Mouse (Mus musculus) spleen, adult 2 months (tissue): Measurements from ENCODE around the gene Fam227a. TPM values are rescaled to one million over a fixed set of nuclear protein-coding genes. Genes with fewer than 3 reads are reported as not detected.

Experiments used
- DNase-seq, 2 experiments: peaks; one replicate each; pipeline versions ENCODE4 v3.0.0 to v3.0.0-alpha.2; 2012 to 2021; ENCODE audit warnings: low spot score in 2 of 2, low read depth in 1 of 2
- H3K27ac ChIP-seq: fragments of 200-500 bp; 2 replicates; pipeline ENCODE4 v1.5.1; 2012; ENCODE audit warnings: low read length, inconsistent platforms; ENCODE audit not compliant: insufficient read depth
- H3K27me3 ChIP-seq: fragments of 200-500 bp; 2 replicates; pipeline ENCODE4 v1.6.1; 2012; ENCODE audit warnings: mild to moderate bottlenecking, moderate library complexity, low read length, inconsistent platforms; ENCODE audit not compliant: control insufficient read depth, insufficient read depth
- H3K36me3 ChIP-seq: fragments of 200-500 bp; 2 replicates; pipeline ENCODE4 v1.6.1; 2012; ENCODE audit warnings: mild to moderate bottlenecking, low read length, inconsistent platforms; ENCODE audit not compliant: control insufficient read depth, insufficient read depth
- H3K4me1 ChIP-seq: fragments of 200-500 bp; 2 replicates; pipeline ENCODE4 v1.6.1; 2011; ENCODE audit warnings: inconsistent platforms; ENCODE audit not compliant: control insufficient read depth, insufficient read depth, insufficient read length
- H3K4me3 ChIP-seq: fragments of 200-500 bp; 2 replicates; pipeline ENCODE4 v1.5.1; 2011; ENCODE audit warnings: mild to moderate bottlenecking, inconsistent platforms; ENCODE audit not compliant: insufficient read depth, insufficient read length; ENCODE audit errors: extremely low read depth
- CTCF ChIP-seq: fragments of 200-500 bp; IDR thresholded peaks from 2 replicates; pipeline ENCODE4 v1.5.1; 2011; ENCODE audit warnings: mild to moderate bottlenecking, inconsistent platforms; ENCODE audit not compliant: insufficient read depth, insufficient read length, insufficient replicate concordance; ENCODE audit errors: extremely low read depth
- POLR2A ChIP-seq: fragments of 200-500 bp; IDR thresholded peaks from 2 replicates; pipeline ENCODE4 v1.6.1; 2011; ENCODE audit warnings: low read depth, low read length, inconsistent platforms
- WGBS: fragments of 180-500 bp; shearing (Covaris S2); methylation state at CpG from one replicate; pipeline ENCODE4 v1.1.7; 2018; 5-methylcytosine and 5-hydroxymethylcytosine counted together
- polyA plus RNA-seq: library from polyadenylated mRNA; depleted of rRNA; stranded (reverse); fragments of >200 nt; gene quantifications from 2 replicates; pipeline ENCODE4 v1.2.3, GENCODE M21; 2012; rRNA removed

Fam227a gene
- 0.28 and 0.41 TPM in 2 replicates for polyA plus RNA-seq

DNA sequence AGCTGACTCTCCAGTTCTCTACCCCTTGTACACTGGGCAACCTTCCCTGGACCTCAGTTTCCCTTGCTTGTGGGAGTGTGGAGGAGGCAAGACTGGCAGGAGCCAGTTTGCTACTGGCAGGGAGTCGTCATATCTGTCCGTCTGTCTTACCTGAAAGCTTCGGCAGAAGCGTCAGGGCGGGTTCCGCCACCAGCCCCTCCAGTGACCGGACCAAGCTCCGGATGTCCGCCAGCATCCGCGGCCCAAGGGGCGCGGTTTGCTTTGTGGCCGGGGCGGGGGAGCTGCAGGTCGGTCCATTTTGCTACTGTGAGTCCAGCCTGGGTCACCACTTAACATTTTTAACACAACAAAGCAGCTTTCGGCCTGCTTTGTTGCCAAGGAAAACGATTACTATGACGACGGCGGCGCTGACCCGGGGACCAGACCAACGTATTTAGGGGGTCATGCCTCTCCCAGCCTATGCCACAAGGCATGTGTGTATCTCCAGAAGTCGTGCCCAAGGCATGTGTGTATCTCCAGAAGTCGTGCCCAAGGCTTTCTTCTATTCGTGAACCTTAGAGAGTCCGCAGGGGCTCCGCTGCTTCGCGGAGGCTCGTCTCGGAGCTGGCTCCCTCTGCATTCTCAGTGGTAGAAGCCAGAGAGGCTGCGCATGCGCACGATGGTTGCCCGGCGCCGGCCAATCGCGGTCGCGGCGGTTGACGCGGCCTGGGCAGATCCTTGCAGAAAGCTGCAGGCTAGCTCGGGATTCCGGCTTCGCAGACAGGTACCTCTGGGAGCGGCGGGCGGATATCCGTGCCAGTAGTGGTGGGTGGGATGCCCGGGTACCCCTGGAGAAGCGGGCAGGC is at the start of gene Fam227a, which contains the start of gene Cby1:
Fam227a (minus strand) TSS at position 426 of the 845 bp plus-strand sequence.
Cby1 (plus strand) TSS at position 669 of the 845 bp plus-strand sequence.
- DNase-seq, result peak; percentile 81 to 90
- H3K36me3 ChIP-seq, result no peaks in the 10 kb centered on the region
- no peaks in the 10 kb centered on the region for H3K4me1 ChIP-seq
- peak within 1 kb of the TSS; percentile 85 for H3K4me3 ChIP-seq
- H3K27ac ChIP-seq, result peak within 1 kb of the TSS; percentile 95
- TF ChIP-seq CTCF (no peak), POLR2A (no peak)
- no peaks in the 10 kb centered on the region for H3K27me3 ChIP-seq
- WGBS, result under 1% methylated on average over 55 of the region's 55 CpGs

GRCm38 (mm10) chr15:79708229-79708822 is 49.6 kb upstream of the Fam227a start:
- no peaks in the 10 kb centered on the region for H3K4me1 ChIP-seq
- WGBS, result 90% methylated on average over 5 of the region's 5 CpGs
- peaks cover 40% of the 10 kb centered on the region for H3K36me3 ChIP-seq
- no peak overlapping the region for H3K27ac ChIP-seq
- TF ChIP-seq POLR2A (no peak), CTCF (no peak)
- H3K27me3 ChIP-seq, result no peaks in the 10 kb centered on the region
- H3K4me3 ChIP-seq, result no peak overlapping the region
- no peak for DNase-seq

- no peaks in the 10 kb centered on the region for H3K27me3 ChIP-seq
- H3K4me1 ChIP-seq, result no peaks in the 10 kb centered on the region
- 90% methylated on average over 17 of the region's 17 CpGs for WGBS
- no peak overlapping the region for H3K4me3 ChIP-seq
- TF ChIP-seq CTCF, result no peak
- H3K36me3 ChIP-seq, result peaks cover 29% of the 10 kb centered on the region
- no peak overlapping the region for H3K27ac ChIP-seq
- no peak for DNase-seq
Observed at GRCm38 (mm10) chr15:79706603-79707214, 48.0 kb upstream of the Fam227a start.

DNA sequence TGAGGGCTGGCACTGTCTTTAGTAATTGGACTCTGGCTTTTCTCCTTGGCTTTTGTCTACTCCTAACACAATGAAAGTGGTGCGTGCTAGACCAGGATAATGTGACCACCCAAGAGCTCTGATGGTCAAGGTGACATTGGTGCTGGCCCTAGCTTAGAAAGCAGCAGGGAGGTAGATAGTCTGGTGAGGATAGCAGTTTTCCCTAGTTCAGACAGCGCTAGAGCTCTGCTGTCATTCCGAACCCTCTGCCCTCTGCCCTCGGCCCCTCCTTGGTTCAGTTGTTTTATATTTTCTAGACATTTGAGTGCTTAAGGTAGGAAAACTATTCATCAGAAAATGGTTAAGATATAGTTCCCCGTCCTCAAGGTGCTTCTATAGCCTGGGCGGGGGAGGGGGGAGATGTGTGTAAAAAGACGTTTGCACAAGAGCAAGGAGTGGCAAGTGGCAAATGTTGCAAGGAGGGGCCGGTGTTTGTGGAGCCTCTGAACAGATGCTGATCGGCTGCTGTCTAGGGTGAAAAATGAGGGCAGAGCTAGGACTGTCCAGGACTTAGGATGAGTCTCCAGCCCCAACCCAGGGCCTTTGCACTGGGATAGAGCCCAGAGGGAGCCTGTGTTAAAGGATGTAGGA is 38.9 kb upstream of the Fam227a start:
- Histone ChIP-seq H3K4me3 (no peak overlapping the region), H3K27me3 (no peaks in the 10 kb centered on the region), H3K4me1 (peaks cover 9% of the 10 kb centered on the region; the same call in 1 of the 2 replicates), H3K27ac (no peak overlapping the region), H3K36me3 (peaks cover 6% of the 10 kb centered on the region)
- no peak for TF ChIP-seq CTCF
- DNase-seq, result no peak
- 88% methylated on average over 9 of the region's 9 CpGs for WGBS

- Histone ChIP-seq H3K27ac (no peak overlapping the region), H3K4me1 (peaks cover 9% of the 10 kb centered on the region; the same call in 1 of the 2 replicates), H3K4me3 (no peak overlapping the region), H3K36me3 (peaks cover 6% of the 10 kb centered on the region), H3K27me3 (no peaks in the 10 kb centered on the region)
- WGBS, result 89% methylated on average over 6 of the region's 6 CpGs
- TF ChIP-seq POLR2A, result no peak
- TF ChIP-seq CTCF, result no peak
- DNase-seq, result no peak
Observed at GRCm38 (mm10) chr15:79697011-79697410, 38.3 kb upstream of the Fam227a start.

- WGBS, result 95% methylated on average over 2 of the region's 2 CpGs
- H3K36me3 ChIP-seq, result peaks cover 6% of the 10 kb centered on the region
- DNase-seq, result no peak
- H3K4me3 ChIP-seq, result no peak overlapping the region
- no peaks in the 10 kb centered on the region for H3K27me3 ChIP-seq
- no peak for TF ChIP-seq CTCF
- TF ChIP-seq POLR2A, result no peak
- no peak overlapping the region for H3K27ac ChIP-seq
- H3K4me1 ChIP-seq, result peaks cover 11% of the 10 kb centered on the region; the same call in 1 of the 2 replicates
Observed at GRCm38 (mm10) chr15:79696508-79696907, 37.8 kb upstream of the Fam227a start.
